Mouse (Mus musculus) embryonic fibroblast, embryonic 13.5 days (primary cell): ENCODE results near the gene Smc3.

Experiments
- CTCF ChIP-seq: IDR thresholded peaks from 2 replicates; pipeline ENCODE4 v1.5.1; 2011; ENCODE audit warnings: mild to moderate bottlenecking, control low read depth, low read length, moderate library complexity, borderline replicate concordance; ENCODE audit not compliant: insufficient read depth
- POLR2A ChIP-seq: IDR thresholded peaks from 2 replicates; pipeline ENCODE4 v1.6.1; 2011; ENCODE audit warnings: low read depth, mild to moderate bottlenecking, control low read depth, low read length, moderate library complexity

DNA sequence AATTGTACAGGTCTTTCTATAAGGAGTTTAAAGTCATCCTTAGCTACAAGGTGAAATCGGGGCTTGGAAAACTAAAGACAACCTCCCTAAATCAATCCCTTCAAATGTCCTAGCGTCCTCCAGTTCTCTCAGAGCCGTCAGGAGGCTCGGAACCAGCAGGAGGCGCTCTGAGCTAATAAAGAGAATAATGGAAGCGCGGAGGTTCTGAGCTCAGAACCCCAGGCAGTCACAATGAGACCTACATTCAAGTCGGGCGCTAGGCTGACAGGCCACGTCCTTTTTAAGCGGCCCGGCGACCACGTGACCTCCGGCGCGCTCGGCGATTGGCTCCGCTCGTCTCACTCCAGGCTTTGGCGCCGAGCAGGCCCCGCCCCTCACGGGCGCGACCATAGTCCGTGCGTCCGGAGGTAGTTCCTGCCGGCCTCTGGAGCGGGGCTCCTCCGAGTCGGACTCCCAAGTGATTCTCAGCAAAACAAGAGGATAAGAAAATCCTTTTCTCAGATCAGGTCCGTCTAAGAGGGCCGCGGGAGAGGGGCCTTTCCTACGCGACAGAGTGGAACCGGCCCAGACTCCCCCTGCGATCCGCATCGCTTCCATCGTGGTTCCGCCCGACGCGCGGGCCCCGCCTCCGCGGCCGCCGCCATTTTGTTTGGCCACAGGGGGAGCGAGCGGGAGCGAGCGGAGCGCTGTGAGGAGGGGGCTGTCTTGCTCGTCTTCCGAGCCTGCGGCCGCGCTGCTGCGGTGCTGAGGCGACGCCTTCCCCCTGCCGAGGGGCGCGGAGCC, at the start of gene Smc3:
- peak; percentile 56; the same call in 1 of the 2 replicates for TF ChIP-seq CTCF
- TF ChIP-seq POLR2A = peak; percentile 98
